Mouse (Mus musculus): ENCODE results near the gene Gm37596. TPM values are rescaled to one million over a fixed set of nuclear protein-coding genes. Genes with fewer than 3 reads are reported as not detected.

Gm37596 gene
- not detected in 2 replicates for polyA plus RNA-seq (2015; fragmentation: Nextera tagmentation; extraction: Ambion mirVana)

DNA sequence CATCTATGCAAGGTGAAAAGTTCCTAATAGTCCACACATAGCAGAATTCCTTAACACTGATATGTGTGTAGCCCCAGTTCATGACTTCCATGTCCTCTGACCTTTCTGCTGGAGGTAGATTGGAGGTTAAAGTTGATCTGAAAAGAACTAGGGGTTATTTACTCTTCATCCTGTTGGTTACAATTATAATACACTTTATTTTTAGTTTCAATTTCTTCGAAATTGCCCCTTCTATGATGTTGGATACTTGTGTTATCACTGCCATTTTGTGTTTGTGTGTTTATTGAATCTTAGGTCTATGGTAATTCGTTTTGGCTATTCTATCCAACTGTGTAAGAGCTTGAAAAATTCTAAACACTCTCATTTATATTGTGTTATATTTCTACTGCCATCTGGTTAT lies at the start of gene Gm37596:
TSS of gene Gm37596 (minus strand) at position 101 of the 400 bp plus-strand sequence.

GRCm38 (mm10) chr3:93676210-93676609 lies 16.7 kb downstream of the Gm37596 start, which contains the start of gene Tdpoz1:
Tdpoz1 (minus strand) TSS chr3:93676310.

DNA sequence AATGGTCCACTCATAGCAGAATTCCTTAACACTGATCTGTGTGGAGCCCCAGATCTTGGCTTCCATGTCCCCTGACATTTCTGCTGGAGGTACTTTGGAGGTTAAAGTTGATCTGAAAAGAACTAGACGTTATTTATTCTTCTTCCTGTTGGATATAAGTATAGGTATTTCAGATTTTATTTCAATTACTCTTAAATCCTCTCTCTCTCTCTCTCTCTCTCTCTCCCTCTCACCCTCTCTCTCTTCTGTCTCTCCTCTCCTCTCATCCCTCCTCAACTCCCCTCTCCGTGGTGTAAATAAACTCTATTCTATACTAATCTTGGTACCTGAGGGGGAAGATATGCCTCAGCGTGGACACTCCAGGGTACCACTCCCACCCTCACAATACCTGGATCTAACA lies 40.3 kb downstream of the Gm37596 start, which contains the start of gene Tdpoz2:
TSS of gene Tdpoz2 (minus strand) at position 101 of the 400 bp plus-strand sequence.

Other genes with a start within 250 kb of the Gm37596 start
- not detected in 2 replicates for gene Tchhl1, start 224.3 kb downstream of the Gm37596 start, polyA plus RNA-seq (2015; fragmentation: Nextera tagmentation; extraction: Ambion mirVana)
- gene S100a11, start 172.6 kb downstream of the Gm37596 start, polyA plus RNA-seq (2015; fragmentation: Nextera tagmentation; extraction: Ambion mirVana), result 183 and 271 TPM in 2 replicates
- 208 and 281 TPM in 2 replicates for gene S100a10, start 138.0 kb downstream of the Gm37596 start, polyA plus RNA-seq (2015; fragmentation: Nextera tagmentation; extraction: Ambion mirVana)
- not detected in 2 replicates for gene Tdpoz2, start 40.4 kb downstream of the Gm37596 start, polyA plus RNA-seq (2015; fragmentation: Nextera tagmentation; extraction: Ambion mirVana)
- not detected in 2 replicates for gene Tdpoz1, start 16.8 kb downstream of the Gm37596 start, polyA plus RNA-seq (2015; fragmentation: Nextera tagmentation; extraction: Ambion mirVana)
- not detected in 2 replicates for gene Gm5773, start 79.9 kb upstream of the Gm37596 start, polyA plus RNA-seq (2015; fragmentation: Nextera tagmentation; extraction: Ambion mirVana)
- not detected in 2 replicates for gene Tdpoz4, start 103.3 kb upstream of the Gm37596 start, polyA plus RNA-seq (2015; fragmentation: Nextera tagmentation; extraction: Ambion mirVana)
- not detected in 2 replicates for gene Tdpoz3, start 132.9 kb upstream of the Gm37596 start, polyA plus RNA-seq (2015; fragmentation: Nextera tagmentation; extraction: Ambion mirVana)

Data from neural tube, postnatal 0 days (tissue).